Mouse (Mus musculus): ENCODE measurements around the gene Ifne.

The Ifne gene

GRCm38 (mm10) chr4:88880101-88880500, at the start of gene Ifne:
Gene Ifne (minus strand): TSS chr4:88880201.
- DNase-seq (ENCODE audit: extremely low spot score, low spot score): no peak

- no peak for DNase-seq (ENCODE audit: extremely low spot score, low spot score)
Measured at GRCm38 (mm10) chr4:88928341-88929102, 48.5 kb upstream of the Ifne start.

- no peak for DNase-seq (ENCODE audit: extremely low spot score, low spot score)
Measured at GRCm38 (mm10) chr4:88927850-88928249, 47.8 kb upstream of the Ifne start.

- DNase-seq (ENCODE audit: extremely low spot score, low spot score): no peak
Measured at GRCm38 (mm10) chr4:88926637-88927036, 46.6 kb upstream of the Ifne start.

GRCm38 (mm10) chr4:88926082-88926481, 46.1 kb upstream of the Ifne start:
- no peak for DNase-seq (ENCODE audit: extremely low spot score, low spot score)

- DNase-seq (ENCODE audit: extremely low spot score, low spot score): no peak
Measured at GRCm38 (mm10) chr4:88925456-88925855, 45.5 kb upstream of the Ifne start.

GRCm38 (mm10) chr4:88921280-88921679, 41.3 kb upstream of the Ifne start:
- DNase-seq (ENCODE audit: extremely low spot score, low spot score): no peak

- DNase-seq (ENCODE audit: extremely low spot score, low spot score): no peak
Measured at GRCm38 (mm10) chr4:88917770-88918460, 37.9 kb upstream of the Ifne start.

GRCm38 (mm10) chr4:88916306-88916705, 36.3 kb upstream of the Ifne start:
- DNase-seq (ENCODE audit: extremely low spot score, low spot score): no peak

- DNase-seq (ENCODE audit: extremely low spot score, low spot score): no peak
Measured at GRCm38 (mm10) chr4:88913984-88914383, 34.0 kb upstream of the Ifne start.

- no peak for DNase-seq (ENCODE audit: extremely low spot score, low spot score)
Measured at GRCm38 (mm10) chr4:88912882-88913281, 32.9 kb upstream of the Ifne start.

GRCm38 (mm10) chr4:88912187-88912586, 32.2 kb upstream of the Ifne start:
- no peak for DNase-seq (ENCODE audit: extremely low spot score, low spot score)

GRCm38 (mm10) chr4:88909600-88910534, 29.9 kb upstream of the Ifne start:
- no peak for DNase-seq (ENCODE audit: extremely low spot score, low spot score)

GRCm38 (mm10) chr4:88893201-88893754, 13.3 kb upstream of the Ifne start:
- DNase-seq (ENCODE audit: extremely low spot score, low spot score): no peak

- DNase-seq (ENCODE audit: extremely low spot score, low spot score): no peak
Measured at GRCm38 (mm10) chr4:88888236-88888635, 8.2 kb upstream of the Ifne start.

GRCm38 (mm10) chr4:88878772-88879171, 1.2 kb downstream of the Ifne start:
- DNase-seq (ENCODE audit: extremely low spot score, low spot score): no peak

GRCm38 (mm10) chr4:88878246-88878645, 1.8 kb downstream of the Ifne start:
- DNase-seq (ENCODE audit: extremely low spot score, low spot score): no peak

GRCm38 (mm10) chr4:88876520-88876919, 3.5 kb downstream of the Ifne start:
- DNase-seq (ENCODE audit: extremely low spot score, low spot score): no peak

GRCm38 (mm10) chr4:88875435-88876095, 4.4 kb downstream of the Ifne start:
- no peak for DNase-seq (ENCODE audit: extremely low spot score, low spot score)

- no peak for DNase-seq (ENCODE audit: extremely low spot score, low spot score)
Measured at GRCm38 (mm10) chr4:88872691-88873090, 7.3 kb downstream of the Ifne start.

All from neural tube, embryonic 10.5 days (tissue).